Mouse (Mus musculus): Measurements from ENCODE around the gene Mid1.
"Not testable (repeated sequence)": the region's sequence is repeated elsewhere in the genome, so short reads cannot be mapped to it uniquely, and the experiment has no call there.

Gene Mid1

DNA sequence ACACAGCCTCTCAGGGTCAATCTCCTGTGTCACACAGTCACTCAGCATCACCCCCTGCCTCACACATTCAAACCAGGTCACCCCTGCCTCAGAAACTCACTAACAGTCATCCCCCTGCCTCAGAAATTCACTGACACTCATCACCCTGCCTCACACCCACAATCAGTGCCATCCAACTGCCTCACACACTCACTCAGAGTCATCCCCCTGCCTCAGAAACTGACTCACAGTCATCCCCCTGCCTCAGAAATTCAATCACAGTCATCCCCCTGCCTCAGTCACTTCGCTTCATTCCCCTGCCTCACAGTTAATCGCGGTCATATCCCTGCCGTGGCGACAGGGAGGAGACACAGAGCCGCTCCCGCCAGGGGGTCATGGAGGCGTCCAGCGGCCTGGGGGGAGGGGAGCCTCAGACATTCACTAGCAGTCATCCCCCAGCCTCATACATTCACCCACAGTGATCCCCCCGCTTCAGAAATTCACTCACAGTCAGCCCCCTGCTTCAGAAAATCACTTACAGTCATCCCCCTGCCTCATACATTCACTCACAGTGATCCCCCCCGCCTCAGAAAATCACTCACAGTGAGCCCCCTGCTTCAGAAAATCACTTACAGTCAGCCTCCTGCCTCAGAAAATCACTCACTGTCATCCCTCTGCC, 314.4 kb downstream of the Mid1 start:
- ATAC-seq (ENCODE audit: low TSS enrichment) = not testable (repeated sequence)

DNA sequence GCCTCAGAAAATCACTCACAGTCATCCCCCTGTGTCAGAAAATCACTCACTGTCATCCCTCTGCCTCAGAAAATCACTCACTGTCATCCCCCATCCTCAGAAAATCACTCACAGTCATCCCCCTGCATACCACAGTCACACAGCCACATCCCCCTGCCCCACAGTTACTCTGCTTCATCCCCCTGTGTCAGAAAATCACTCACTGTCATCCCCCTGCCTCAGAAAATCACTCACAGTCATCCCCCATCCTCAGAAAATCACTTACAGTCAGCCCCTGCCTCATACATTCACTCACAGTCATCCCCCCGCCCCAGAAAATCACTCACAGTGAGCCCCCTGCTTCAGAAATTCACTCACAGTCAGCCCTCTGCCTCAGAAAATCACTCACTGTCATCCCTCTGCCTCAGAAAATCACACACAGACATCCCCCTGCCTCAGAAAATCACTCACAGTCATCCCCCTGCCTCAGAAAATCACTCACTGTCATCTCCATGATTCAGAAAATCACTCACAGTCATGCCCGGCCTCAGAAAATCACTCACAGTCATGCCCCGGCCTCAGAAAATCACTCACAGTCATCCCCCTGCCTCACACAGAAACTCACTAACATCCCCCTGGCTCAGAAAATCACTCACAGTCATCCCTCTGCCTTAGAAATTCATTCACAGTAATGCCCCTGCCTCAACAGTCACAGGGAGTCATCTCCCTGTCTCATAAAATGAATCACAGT, 315.1 kb downstream of the Mid1 start:
- ATAC-seq (ENCODE audit: low TSS enrichment) = not testable (repeated sequence)

DNA sequence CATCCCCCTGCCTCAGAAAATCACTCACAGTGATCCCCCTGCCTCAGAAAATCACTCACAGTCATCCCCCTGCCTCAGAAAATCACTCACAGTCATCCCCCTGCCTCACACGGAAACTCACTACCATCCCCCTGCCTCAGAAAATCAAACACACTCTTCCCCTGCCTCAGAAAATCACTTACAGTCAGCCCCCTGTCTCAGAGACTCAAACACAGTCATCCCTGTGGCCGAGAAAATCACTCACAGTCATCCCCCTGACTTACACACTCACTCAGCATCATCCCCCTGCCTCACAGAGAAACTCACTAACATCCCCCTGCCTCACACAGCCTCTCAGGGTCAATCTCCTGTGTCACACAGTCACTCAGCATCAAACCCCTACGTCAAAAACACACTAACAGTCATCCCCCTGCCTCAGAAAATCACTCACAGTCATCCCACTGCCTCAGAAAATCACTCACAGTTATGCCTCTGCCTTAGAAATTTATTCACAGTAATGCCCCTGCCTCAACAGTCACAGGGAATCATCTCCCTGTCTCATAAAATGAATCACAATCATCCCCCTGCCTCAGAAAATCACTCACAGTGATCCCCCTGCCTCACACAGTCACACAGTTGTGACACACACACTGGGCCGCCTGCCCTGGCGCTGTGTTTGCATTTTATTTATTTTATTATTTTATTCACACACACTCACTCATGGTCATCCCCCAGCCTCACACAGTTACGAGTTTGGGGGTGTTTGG, 315.8 kb downstream of the Mid1 start:
- ATAC-seq (ENCODE audit: low TSS enrichment) = not testable (repeated sequence)

DNA sequence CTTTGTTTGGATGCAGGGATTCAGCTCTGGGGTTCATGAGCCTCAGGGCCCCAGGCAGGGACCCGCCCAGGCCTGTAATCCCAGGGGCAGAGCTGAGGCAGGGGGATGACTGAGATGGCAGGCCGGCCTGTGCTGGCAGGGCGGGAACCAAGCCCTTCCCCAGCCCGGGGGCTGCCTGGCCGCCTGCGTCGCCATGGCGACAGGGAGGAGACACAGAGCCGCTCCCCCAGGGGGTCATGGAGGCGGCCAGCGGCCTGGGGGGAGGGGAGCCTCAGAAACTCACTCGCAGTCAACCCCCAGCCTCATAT, 316.3 kb downstream of the Mid1 start:
- peak; percentile 47; the same call in 1 of the 2 replicates for ATAC-seq (ENCODE audit: low TSS enrichment)

DNA sequence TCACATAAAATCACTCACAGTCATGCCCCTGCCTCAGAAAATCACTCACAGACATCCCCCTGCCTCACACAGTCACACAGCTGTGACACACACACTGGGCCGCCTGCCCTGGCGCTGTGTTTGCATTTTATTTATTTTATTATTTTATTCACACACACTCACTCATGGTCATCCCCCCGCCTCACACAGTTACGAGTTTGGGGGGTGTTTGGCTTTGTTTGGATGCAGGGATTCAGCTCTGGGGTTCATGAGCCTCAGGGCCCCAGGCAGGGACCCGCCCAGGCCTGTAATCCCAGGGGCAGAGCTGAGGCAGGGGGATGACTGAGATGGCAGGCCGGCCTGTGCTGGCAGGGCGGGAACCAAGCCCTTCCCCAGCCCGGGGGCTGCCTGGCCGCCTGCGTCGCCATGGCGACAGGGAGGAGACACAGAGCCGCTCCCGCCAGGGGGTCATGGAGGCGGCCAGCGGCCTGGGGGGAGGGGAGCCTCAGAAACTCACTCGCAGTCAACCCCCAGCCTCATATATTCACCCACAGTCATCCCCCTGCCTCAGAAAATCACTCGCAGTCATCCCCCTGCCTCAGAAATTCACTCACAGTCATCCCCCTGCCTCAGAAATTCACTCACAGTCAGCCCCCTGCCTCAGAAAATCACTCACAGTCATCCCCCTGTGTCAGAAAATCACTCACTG, 317.7 kb downstream of the Mid1 start:
- ATAC-seq (ENCODE audit: low TSS enrichment) = peak; percentile 61

DNA sequence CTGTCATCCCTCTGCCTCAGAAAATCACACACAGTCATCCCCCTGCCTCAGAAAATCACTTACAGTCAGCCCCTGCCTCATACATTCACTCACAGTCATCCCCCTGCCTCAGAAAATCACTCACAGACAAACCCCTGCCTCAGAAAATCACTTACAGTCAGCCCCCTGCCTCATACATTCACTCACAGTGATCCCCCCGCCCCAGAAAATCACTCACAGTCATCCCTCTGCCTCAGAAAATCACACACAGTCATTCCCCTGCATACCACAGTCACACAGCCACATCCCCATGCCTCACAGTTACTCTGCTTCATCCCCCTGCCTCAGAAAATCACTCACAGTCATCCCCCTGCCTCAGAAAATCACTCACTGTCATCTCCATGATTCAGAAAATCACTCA, 318.5 kb downstream of the Mid1 start:
- ATAC-seq (ENCODE audit: low TSS enrichment) = not testable (repeated sequence)

DNA sequence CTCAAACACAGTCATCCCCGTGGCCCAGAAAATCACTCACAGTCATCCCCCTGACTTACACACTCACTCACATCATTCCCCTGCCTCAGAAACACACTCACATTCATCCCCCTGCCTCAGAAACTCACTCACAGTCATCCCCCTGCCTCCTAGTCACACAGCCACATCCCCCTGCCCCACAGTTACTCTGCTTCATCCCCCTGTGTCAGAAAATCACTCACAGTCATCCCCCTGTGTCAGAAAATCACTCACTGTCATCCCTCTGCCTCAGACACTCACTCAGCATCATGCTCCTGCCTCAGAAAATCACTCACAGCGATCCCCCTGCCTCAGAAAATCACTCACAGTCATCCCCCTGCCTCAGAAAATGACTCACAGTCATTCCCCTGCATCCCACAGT, 319.2 kb downstream of the Mid1 start:
- ATAC-seq (ENCODE audit: low TSS enrichment) = not testable (repeated sequence)

DNA sequence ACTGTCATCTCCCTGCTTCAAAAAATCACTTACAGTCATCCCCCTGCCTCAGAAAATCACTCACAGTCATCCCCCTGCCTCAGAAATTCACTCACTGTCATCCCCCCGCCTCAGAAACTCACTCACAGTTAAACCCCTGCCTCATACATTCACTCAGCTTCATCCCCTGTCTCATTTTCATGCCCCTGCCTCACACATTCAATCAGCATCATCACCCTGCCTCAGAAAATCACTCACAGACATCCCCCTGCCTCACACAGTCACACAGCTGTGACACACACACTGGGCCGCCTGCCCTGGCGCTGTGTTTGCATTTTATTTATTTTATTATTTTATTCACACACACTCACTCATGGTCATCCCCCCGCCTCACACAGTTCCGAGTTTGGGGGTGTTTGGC, 319.8 kb downstream of the Mid1 start:
- not testable (repeated sequence) for ATAC-seq (ENCODE audit: low TSS enrichment)

DNA sequence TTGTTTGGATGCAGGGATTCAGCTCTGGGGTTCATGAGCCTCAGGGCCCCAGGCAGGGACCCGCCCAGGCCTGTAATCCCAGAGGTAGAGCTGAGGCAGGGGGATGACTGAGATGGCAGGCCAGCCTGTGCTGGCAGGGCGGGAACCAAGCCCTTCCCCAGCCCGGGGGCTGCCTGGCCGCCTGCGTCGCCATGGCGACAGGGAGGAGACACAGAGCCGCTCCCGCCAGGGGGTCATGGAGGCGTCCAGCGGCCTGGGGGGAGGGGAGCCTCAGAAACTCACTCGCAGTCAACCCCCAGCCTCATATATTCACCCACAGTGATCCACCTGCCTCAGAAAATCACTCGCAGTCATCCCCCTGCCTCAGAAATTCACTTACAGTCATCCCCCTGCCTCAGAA, 320.2 kb downstream of the Mid1 start:
- ATAC-seq (ENCODE audit: low TSS enrichment) = not testable (repeated sequence)

DNA sequence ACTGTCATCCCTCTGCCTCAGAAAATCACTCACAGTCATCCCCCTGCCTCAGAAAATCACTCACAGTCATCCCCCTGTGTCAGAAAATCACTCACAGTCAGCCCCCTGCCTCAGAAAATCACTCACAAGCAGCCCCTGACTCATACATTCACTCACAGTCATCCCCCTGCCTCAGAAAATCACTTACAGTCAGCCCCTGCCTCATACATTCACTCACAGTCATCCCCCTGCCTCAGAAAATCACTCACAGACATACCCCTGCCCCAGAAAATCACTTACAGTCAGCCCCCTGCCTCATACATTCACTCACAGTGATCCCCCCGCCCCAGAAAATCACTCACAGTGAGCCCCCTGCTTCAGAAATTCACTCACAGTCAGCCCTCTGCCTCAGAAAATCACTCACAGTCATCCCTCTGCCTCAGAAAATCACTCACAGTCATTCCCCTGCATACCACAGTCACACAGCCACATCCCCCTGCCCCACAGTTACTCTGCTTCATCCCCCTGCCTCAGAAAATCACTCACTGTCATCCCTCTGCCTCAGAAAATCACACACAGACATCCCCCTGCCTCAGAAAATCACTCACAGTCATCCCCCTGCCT, 320.8 kb downstream of the Mid1 start:
- ATAC-seq (ENCODE audit: low TSS enrichment) = not testable (repeated sequence)

DNA sequence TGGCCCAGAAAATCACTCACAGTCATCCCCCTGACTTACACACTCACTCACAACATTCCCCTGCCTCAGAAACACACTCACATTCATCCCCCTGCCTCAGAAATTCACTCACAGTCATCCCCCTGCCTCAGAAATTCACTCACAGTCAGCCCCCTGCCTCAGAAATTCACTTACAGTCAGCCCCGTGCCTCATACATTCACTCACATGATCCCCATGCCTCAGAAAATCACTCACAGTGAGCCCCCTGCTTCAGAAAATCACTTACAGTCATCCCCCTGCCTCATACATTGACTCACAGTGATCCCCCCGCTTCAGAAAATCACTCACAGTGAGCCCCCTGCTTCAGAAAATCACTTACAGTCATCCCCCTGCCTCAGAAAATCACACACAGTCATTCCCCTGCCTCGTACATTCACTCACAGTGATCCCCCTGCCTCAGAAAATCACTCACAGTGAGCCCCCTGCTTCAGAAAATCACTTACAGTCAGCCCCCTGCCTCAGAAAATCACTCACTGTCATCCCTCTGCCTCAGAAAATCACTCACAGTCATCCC, 321.8 kb downstream of the Mid1 start:
- not testable (repeated sequence) for ATAC-seq (ENCODE audit: low TSS enrichment)

DNA sequence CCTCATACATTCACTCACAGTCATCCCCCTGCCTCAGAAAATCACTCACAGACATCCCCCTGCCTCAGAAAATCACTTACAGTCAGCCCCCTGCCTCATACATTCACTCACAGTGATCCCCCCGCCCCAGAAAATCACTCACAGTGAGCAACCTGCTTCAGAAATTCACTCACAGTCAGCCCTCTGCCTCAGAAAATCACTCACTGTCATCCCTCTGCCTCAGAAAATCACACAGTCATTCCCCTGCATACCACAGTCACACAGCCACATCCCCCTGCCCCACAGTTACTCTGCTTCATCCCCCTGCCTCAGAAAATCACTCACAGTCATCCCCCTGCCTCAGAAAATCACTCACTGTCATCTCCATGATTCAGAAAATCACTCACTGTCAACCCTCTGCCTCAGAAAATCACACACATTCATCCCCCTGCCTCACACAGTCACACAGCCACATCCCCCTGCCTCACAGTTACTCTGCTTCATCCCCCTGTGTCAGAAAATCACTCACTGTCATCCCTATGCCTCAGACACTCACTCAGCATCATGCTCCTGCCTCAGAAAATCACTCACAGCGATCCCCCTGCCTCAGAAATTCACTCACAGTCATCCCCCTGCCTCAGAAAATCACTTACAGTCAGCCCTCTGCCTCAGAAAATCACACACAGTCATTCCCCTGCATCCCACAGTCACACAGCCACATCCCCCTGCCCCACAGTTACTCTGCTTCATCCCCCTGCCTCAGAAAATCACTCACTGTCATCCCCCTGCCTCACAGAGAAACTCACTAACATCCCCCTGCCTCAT, 322.6 kb downstream of the Mid1 start:
- not testable (repeated sequence) for ATAC-seq (ENCODE audit: low TSS enrichment)

DNA sequence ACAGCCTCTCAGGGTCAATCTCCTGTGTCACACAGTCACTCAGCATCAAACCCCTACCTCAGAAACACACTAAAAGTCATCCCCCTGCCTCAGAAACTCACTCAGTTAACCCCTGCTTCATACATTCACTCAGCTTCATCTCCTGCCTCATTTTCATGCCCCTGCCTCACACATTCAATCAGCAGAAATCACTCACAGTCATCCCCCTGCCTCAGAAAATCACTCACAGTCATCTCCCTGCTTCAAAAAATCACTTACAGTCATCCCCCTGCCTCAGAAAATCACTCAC, 323.1 kb downstream of the Mid1 start:
- ATAC-seq (ENCODE audit: low TSS enrichment) = not testable (repeated sequence)

DNA sequence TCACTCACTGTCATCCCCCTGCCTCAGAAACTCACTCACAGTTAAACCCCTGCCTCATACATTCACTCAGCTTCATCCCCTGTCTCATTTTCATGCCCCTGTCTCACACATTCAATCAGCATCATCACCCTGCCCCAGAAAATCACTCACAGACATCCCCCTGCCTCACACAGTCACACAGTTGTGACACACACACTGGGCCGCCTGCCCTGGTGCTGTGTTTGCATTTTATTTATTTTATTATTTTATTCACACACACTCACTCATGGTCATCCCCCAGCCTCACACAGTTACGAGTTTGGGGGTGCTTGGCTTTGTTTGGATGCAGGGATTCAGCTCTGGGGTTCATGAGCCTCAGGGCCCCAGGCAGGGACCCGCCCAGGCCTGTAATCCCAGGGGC, 323.6 kb downstream of the Mid1 start:
- ATAC-seq (ENCODE audit: low TSS enrichment) = not testable (repeated sequence)

DNA sequence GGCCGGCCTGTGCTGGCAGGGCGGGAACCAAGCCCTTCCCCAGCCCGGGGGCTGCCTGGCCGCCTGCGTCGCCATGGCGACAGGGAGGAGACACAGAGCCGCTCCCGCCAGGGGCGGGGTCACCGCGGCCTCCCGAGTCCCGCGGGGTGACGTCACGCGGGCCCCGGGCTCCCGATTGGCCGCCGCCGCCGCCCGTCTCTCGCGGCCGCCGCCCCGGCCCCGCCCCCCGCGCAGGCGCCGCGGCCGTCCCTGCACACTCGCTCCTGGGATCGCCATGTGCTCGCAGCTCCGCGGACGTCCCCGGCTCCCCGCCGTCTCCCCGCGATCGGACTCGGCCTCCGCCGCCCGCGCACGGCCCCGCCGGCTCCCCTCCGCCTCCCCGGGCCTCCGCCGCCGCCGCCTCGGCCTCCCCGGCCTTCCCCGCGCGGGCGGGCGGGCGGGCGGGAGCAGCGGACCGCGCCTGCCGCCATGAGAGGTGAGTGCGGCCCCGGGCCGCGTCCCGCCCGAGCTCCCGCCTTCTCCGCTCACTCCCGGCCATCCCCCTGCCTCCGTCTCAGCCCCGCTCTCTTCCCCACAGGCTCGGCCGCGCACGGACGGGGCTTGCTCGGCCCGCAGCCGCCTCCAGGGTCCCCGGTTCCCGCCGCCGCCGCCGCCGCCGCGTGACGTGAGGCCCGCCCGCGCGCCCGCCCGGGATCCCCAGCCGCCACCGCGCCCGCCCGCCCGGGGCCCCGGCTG, 324.2 kb downstream of the Mid1 start, which contains the start of gene Gm21887:
Gene Gm21887 (plus strand): TSS at position 644 of the 735 bp plus-strand sequence.
- ATAC-seq (ENCODE audit: low TSS enrichment) = peak; percentile 86

DNA sequence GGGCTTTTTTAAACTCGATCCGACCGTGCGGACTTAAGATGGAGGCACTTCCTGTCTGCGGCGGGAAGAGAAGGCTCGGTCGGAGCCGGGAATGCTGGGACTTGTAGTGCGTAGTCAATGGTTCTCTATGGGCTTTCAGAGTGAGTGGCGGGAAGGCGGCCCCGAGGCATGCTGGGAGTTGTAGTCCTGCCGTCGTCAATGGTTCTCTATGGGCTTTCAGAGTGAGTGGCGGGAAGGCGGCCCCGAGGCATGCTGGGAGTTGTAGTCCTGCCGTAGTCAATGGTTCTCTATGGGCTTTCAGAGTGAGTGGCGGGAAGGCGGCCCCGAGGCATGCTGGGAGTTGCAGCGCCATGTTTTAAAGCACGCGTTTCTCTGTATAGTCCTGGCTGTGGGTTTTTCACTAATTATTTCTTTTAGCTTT, 324.8 kb downstream of the Mid1 start:
- ATAC-seq (ENCODE audit: low TSS enrichment) = peak; percentile 92

DNA sequence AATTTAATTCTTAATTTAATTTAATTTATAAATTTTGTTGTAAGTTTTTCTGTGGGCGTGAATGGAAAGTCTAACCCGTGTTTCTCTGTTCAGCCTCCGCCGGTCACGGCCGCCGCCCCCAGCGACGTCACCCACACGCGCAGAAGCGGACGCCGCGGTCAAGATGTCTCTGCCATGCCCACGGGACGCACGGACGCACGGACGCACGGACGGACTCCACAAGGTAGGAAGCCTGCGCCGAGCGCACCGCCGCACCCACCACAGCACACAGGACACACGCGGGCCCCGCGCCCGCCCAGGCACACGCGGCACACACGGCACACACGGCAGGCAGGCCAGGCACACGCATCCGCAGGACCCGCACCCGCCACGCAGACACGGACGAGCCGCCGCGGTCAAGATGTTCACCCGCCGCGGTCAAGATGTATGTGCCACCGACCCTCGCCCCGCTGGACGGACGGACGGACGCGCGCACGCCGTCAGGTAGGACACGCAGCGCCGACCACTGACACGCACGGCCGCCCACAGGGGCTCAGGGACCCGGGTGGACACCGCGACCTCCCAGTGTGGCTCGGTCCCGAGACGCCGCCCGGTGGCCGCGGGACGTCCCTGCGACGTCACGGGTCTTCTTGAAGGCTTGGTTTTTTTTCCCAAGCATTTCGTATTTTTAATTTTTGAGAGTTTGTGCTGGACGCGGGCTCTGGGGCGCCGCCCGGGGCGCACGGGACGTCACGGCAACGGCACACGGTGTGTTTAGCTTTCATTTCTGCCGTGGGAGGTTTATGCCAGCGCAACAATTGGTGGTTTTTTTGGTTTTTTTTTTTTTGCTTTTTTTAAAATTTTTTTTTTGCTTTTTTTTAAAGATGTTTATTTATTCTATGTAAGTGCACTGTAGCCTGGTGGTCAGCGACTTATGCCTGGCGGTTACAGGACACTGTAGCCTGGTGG, 325.9 kb downstream of the Mid1 start:
- peak; percentile 33 for ATAC-seq (ENCODE audit: low TSS enrichment)

DNA sequence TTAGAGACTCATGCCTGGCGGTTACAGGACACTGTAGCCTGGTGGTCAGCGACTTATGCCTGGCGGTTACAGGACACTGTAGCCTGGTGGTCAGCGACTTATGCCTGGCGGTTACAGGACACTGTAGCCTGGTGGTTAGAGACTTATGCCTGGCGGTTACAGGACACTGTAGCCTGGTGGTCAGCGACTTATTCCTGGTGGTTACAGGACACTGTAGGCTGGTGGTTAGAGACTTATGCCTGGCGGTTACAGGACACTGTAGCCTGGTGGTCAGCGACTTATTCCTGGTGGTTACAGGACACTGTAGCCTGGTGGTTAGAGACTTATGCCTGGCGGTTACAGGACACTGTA, 326.5 kb downstream of the Mid1 start:
- ATAC-seq (ENCODE audit: low TSS enrichment) = not testable (repeated sequence)

DNA sequence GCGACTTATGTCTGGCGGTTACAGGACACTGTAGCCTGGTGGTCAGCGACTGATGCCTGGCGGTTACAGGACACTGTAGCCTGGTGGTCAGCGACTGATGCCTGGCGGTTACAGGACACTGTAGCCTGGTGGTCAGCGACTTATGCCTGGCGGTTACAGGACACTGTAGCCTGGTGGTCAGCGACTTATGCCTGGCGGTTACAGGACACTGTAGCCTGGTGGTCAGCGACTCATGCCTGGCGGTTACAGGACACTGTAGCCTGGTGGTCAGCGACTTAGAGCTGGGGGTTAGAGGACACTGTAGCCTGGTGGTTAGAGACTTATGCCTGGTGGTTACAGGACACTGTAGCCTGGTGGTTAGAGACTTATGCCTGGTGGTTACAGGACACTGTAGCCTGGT, 328.4 kb downstream of the Mid1 start:
- not testable (repeated sequence) for ATAC-seq (ENCODE audit: low TSS enrichment)
